Mouse (Mus musculus): ENCODE results near the gene Psmc3.

- TF ChIP-seq GATA1 (IDR thresholded peaks at IDR 0.05; ENCODE audit: borderline replicate concordance, low read length) (no peak), FLI1 (IDR thresholded peaks at IDR 0.05; ENCODE audit: low read length) (no peak)
Measured at GRCm38 (mm10) chr2:91013881-91014280, 39.9 kb upstream of the Psmc3 start.

Data from megakaryocyte, embryonic 14.5 days (primary cell).